Mouse (Mus musculus) adrenal gland, postnatal 4 days (tissue): ENCODE data around the gene Stx18. TPM values are rescaled to one million over a fixed set of nuclear protein-coding genes. Genes with fewer than 3 reads are reported as not detected.

Experiments
- DNase-seq, 2 experiments: peaks; one replicate each; pipeline ENCODE4 v3.0.0; 2021 to 2022; ENCODE audit warnings: low spot score in 2 of 2, mixed read lengths in 2 of 2
- total RNA-seq, 2 experiments: library from RNA; stranded (reverse); gene quantifications; 2 replicates each; pipeline ENCODE4 v1.2.3; 2021

Stx18 gene
- total RNA-seq, 2 experiments from 2014 or later = 30.8 to 34.4 TPM

- no peak for DNase-seq
These were observed 88.2 kb downstream of the Stx18 start for GRCm38 (mm10) chr5:38126519-38127306.

GRCm38 (mm10) chr5:38129339-38129738 lies 90.8 kb downstream of the Stx18 start:
- no peak for DNase-seq

DNA sequence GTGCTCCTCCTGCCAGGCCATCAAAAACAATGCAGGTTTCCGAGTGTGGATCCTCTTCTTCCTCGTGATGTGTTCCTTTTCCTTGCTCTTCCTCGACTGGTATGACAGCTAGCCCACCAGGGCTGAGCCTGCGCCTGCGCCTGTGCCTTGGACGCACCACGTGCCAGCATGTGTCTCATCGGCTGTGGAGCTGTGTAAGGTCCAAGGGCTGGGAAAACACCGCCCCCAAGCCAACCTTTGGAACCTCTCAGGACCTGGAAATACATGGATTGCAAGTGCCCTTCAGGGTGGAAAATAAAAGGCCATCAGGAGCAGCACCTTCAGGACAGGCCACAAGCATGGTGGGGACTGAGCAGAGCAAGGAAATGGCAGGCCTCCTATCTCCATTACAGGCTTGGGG lies 97.7 kb downstream of the Stx18 start:
- no peak for DNase-seq

GRCm38 (mm10) chr5:38137163-38137562 lies 98.6 kb downstream of the Stx18 start:
- DNase-seq = no peak

DNA sequence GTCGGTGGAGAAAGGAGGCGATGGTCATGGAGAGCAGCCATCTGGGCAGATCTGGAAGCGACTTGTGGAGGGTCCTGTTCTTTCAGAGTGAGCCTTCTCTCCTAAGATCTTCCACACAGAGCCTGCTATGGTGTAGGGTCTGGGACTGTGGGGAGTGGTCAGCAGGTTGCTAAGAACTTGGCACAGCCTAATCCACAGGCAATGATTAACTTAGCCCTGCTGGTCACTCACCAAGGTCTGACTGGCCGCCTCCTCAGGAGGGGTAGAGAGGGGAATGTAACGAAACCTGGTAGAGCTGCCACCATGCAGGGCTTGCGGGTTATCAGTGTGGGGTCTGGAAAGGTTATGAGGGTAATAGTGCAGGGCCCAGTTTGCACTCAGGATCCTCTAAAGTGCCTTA lies 102.4 kb downstream of the Stx18 start:
- DNase-seq = no peak

DNA sequence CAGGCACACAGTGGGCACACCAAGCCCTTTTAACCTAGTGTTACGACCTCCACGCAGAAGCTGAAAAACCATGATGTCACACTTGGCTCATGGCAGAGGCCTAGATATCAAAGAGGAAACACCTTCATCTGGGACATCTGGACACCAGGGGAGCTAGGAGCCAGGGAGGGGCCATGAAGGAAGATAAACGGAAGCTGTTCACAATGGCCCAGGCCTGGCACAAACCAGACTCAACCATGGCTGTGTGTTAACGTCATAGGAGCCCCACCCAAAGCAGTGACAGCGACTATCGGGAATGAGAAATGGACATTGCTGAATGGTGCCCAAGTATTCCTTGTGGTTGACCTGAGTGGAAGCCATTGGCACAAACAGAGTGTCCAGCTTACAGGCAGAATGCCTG lies 108.0 kb downstream of the Stx18 start:
- no peak for DNase-seq

DNA sequence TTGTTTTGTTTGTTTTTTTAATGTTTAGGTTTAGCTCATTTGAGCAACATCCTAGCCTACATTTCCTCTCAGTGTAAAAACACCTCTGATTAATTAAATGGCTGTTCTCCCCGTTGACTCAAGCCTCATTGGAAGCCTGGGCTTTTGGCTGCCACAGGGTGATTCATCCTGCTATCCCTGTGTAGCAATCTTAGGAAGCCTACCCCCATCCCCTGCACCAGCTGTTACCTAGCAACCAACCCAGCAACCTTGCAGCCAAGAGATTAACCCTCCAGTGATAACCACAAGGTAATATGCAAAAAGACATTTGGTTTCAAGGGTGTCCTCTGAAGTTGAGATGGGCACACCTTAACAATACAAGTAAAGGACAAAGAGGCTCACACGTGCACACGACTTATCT lies 112.7 kb downstream of the Stx18 start:
- no peak for DNase-seq

DNA sequence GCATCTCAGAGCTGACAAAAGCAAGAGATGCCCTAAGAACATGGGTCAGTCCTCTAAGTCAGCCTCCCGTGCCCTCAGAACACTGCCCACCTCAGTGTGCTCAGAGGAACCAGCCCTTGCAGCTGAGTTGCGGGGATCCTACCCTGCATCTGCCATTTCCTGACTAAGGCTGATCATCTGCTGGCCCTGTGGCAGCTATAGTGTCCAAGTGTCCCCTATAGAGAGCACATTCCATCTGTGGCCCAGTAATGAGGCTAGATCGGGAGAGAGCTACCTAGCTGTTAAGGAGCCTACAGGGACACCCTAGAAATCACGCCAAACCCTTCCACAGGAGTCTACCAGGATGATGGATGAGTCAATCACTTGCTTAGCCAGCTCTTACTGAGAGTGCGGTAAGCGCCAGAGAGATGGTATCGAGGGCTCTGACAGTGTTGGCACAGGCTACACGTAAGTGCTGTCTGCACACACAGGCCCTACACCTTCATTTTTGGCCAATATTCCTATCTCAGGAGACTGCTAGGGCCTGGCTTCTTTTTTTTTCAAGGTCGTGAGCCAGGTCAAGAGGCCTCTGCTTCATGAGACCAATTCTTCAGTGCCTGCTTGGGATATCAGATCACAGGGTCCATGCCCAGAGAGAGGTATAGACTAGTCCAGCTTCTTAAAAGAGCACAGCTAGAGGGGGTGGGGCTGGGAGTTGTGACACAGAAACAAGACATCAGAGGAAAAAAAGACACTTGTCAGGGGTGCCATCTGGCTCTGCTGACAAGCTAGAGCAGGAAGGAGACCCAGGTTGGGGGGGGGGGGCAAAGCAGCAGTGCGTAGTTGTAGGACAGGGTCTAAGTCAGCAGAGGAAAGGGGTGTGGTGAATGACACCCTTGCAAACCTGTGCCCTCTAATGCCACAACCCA lies 113.9 kb downstream of the Stx18 start:
- no peak for DNase-seq

GRCm38 (mm10) chr5:38153636-38154035 lies 115.1 kb downstream of the Stx18 start:
- DNase-seq = no peak

DNA sequence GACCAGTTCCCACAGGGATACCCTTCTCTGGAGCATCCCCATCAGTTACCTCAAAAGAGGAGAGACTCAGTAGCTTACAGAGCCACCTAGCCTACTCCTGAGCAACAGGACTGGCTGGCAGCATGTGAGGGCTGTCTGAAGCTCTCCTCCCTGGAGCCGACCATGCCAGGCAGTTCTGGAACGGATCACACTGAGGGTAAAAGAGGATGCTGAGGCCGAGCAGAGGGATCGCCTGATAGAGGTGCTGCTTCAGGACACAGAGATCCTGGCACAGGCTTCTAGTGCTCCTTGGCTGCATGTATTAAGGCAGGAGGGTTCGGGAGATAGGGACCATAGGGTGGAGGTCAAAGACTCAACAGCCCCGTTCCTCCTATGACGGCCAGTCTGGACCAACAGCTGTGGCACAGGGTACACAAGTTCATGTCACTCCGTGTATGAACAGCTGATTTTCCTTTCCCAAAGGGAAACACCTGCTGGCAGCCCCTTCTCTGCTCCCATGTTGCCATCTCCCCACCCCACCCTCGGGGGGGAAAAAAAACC lies 119.0 kb downstream of the Stx18 start:
- no peak for DNase-seq

DNA sequence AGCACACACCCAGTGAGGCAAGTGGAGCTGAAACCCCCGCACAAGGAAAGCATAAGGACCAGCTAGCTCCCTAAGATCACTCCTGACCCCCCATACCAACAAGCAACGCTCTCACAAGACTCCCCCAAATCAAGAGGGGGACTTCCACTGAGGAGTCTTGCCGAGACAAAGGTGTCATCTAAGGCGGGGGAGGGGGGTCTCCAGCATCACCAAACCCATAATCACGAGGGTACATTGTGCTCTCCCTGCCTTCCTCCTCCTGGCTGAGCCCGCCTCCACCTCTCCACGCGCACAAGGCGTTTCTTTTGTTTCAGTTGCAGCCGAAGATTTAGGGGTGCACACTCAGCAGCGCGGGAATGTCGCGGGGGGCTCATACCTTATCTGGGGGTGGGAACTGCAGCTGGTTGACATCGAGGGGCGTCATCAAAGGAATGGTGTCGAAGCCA lies 120.0 kb downstream of the Stx18 start:
- DNase-seq = no peak

DNA sequence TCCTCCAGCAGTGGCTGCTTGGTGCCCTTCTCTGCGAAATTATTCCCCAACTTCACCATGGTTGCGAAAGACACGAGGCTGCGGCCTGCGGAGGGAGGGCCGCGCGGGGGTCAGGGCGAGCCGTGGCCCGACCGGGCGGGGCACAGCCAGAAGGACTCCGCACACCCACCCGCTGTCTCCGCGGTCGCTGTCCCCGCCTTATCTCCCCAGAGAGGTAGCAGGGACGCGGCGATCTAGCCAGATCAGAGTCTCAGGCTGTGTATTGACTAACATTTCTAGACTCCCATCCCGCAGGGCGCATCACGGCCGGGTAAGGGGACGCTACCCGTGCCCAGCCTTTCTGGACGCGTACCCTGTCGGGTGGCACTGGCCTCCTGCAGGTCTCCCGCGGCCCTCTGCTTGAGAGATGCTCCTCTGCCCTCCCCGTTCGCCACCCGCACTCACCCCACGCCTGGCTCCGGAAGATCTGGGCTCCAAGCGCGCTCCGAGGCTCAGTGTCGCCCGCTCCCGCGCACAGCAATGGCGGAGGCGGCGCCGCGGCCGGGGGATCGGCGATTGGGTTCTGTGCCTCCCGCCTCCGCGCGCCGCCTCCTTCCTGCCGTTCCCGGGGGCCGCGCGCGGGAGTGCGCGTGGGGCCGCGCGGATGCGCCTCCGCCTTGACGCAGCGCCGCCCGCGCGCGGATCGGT lies 120.5 kb downstream of the Stx18 start:
- peak; percentile 16 to 20 for DNase-seq

DNA sequence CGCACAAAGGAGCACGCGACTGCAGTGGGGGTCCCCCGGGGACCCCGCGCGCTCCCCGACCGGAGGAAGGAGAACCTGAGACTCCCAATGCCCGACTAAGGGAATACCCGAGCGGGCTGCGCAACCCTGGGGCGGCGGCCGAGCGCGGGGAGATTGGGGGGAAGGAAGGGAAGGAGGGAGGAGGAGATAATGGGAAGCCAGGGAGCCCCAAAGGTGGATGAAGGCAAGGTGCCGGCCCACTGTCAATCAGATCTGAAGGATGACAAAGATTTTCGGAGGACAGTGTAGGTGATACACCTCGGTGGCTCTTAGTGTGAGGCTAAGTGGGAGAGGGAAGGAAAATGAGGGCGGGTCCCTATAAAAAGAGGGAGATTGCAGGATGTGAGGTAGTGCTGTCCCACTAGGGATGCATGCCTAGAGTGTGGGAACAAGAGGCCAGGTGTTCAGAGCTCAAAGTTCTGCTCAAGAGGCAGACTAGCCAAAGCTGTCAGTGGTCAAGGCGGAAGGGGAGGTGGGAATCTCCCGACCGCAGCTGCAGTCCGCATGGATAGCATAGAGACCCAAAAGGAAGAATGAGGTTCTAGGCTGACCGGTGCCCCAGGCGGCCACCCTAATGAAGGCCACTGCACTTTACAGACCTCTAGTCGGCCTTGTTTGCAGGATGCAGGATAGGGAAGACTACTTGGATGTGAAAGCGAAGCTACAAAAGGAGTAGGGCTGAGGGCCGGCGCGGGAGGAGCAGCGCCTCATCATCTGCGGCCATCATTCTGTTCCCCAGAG lies 121.3 kb downstream of the Stx18 start, which contains the start of gene Nsg1:
TSS of gene Nsg1 (minus strand) at position 274 of the 780 bp plus-strand sequence.
- DNase-seq = no peak

DNA sequence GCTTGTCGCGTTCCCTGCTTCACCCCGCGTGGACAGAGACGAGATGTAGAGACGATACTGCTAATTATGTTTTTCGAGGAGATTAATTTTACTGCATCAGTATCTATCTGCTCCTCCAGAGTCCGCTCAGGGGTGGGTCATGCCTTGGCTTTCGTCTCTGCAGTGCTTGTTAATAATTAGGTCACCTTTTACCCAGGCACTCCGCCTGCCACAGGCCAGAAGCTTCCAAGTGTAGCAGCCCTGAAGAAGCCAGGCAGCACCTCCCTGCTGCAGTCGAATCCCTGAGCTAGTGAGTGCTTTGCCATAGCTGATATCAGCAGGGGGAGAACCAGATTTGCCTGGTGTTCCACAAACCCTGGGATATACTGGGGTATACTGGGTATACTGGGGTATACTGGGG lies 130.0 kb downstream of the Stx18 start:
- no peak for DNase-seq

DNA sequence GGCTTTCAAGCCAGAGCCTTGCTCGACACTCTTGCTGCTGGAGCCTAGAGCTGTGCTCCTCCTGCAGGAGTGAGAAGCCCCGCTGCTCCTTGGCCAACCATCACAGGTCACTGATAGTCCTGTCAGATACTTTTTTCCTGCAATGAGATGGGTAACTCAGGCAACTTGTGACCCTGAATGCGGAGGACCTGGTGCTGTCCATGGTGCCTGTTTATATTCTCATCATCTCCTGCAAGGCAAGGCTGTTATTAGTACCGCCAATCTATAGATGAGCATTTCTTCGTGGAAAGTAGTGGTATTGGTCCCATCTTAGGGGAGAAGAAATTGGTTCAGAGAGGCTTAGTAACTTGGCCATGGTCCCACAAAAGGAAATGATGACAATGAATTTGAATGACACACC lies 135.2 kb downstream of the Stx18 start:
- DNase-seq = no peak

DNA sequence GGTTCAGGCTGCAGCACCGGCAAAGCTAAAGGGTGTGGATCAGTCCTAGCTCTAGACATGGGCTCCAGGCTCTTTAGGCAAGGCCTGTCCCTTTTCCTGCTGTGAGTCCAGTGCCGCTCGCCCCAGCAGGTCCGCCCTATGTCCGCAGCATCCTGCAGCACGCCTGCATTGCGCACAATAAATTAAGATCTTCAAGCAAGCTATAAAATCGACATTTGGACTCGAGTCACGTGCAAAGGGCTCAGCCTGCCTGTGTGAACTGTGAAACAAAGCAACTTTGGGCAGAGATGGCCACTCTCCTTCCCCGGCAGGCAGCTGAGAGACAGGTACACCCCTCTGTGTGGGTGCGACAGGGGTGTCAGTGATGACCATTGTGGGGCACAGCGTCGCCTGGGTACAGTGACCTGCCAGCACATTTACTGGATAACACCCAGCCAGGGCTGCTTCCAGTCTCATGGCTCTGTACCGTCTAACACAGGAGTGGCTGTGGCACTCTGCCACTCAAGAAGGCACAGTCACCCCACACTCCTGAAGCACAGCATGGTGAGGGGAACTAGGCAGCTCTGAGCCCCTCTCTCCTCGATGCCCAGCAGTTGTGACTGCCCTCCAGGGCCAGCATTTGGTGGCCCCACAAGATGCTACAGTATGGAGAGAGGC lies 135.8 kb downstream of the Stx18 start:
- no peak for DNase-seq

GRCm38 (mm10) chr5:38184688-38185285 lies 146.2 kb downstream of the Stx18 start:
- no peak for DNase-seq

- DNase-seq = no peak
These were observed 148.5 kb downstream of the Stx18 start for GRCm38 (mm10) chr5:38187006-38187405.
